Mouse (Mus musculus): ENCODE results near the gene Pdx1. TPM values are rescaled to one million over a fixed set of nuclear protein-coding genes. Genes with fewer than 3 reads are reported as not detected.

Pdx1 gene
- 0.44 TPM in 1 of 2 replicates, not detected in the other for polyA plus RNA-seq (2016; fragmentation: Nextera tagmentation; extraction: Ambion mirVana)

GRCm38 (mm10) chr5:147269926-147270672 is at the start of gene Pdx1:
TSS of gene Pdx1 (plus strand) at chr5:147269959.
- no peaks in the 10 kb centered on the region for H3K9me3 ChIP-seq
- H3K4me3 ChIP-seq, result peak within 1 kb of the TSS; percentile 41
- no peaks in the 10 kb centered on the region for H3K36me3 ChIP-seq
- DNase-seq (ENCODE audit: low spot score), result no peak
- peaks cover 11% of the 10 kb centered on the region for H3K4me1 ChIP-seq
- peaks cover 100% of the 10 kb centered on the region for H3K27me3 ChIP-seq (ENCODE audit: insufficient read depth, poor library complexity, severe bottlenecking)
- under 1% methylated on average over 44 of the region's 44 CpGs for WGBS
- H3K27ac ChIP-seq, result no peak within 1 kb of the TSS

GRCm38 (mm10) chr5:147227354-147228112 is 42.2 kb upstream of the Pdx1 start:
- Histone ChIP-seq H3K27me3 (ENCODE audit: insufficient read depth, poor library complexity, severe bottlenecking) (peaks cover 63% of the 10 kb centered on the region), H3K4me1 (peaks cover 6% of the 10 kb centered on the region), H3K9me3 (no peaks in the 10 kb centered on the region), H3K27ac (no peak overlapping the region), H3K4me3 (no peak overlapping the region), H3K36me3 (no peaks in the 10 kb centered on the region)
- DNase-seq (ENCODE audit: low spot score), result peak; percentile 87
- WGBS, result 17% methylated on average over 25 of the region's 25 CpGs

GRCm38 (mm10) chr5:147235406-147236309 is 34.1 kb upstream of the Pdx1 start:
- DNase-seq (ENCODE audit: low spot score), result no peak
- Histone ChIP-seq H3K9me3 (no peaks in the 10 kb centered on the region), H3K36me3 (no peaks in the 10 kb centered on the region), H3K27ac (no peak overlapping the region), H3K4me3 (no peak overlapping the region), H3K27me3 (ENCODE audit: insufficient read depth, poor library complexity, severe bottlenecking) (peaks cover 15% of the 10 kb centered on the region; the same call in 1 of the 2 replicates), H3K4me1 (no peaks in the 10 kb centered on the region)
- WGBS, result 69% methylated on average over 21 of the region's 21 CpGs

DNA sequence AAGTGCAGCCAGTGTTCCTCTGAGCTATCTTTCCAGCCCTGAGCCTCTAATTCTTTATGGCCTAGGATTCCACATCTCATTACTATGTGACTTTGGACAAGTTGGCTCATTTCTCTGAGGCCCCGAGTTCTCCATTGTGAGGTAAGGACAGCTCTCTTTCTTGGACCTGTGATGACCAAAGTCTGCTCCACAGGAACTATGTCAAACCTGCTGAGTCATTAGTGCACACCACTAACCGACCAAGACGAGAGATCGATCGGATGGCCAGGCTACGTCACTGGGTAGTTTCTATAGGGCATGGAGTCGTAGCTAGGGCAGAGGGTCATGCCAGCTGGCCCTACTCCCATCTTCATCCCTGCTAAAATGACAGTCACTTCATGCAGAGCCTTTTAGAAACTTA is 25.9 kb upstream of the Pdx1 start:
- H3K36me3 ChIP-seq, result no peaks in the 10 kb centered on the region
- WGBS, result 84% methylated on average over 7 of the region's 7 CpGs
- DNase-seq (ENCODE audit: low spot score), result no peak
- no peak overlapping the region for H3K4me3 ChIP-seq
- H3K27ac ChIP-seq, result no peak overlapping the region
- no peaks in the 10 kb centered on the region for H3K4me1 ChIP-seq
- H3K9me3 ChIP-seq, result no peaks in the 10 kb centered on the region
- peaks cover 5% of the 10 kb centered on the region; the same call in 1 of the 2 replicates for H3K27me3 ChIP-seq (ENCODE audit: insufficient read depth, poor library complexity, severe bottlenecking)

DNA sequence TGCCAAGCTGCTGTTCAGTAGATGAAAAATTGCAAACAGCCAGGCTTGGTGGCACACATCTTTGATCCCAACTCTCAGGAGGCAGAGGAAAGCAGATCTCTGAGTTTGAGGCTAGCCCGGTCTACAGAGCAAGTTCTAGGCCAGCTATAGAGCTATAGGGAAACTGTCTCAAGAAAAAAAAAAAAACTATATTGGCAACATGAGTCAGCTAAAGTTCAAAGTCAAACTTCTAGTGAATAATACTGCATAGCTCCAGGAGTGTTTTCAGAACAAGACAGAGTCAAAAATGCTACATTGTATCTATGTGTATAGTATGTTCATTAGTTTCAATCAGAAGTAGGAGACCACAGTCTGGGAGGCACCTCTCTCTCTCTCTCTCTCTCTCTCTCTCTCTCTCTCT is 9.6 kb upstream of the Pdx1 start:
- DNase-seq (ENCODE audit: low spot score), result no peak
- Histone ChIP-seq H3K27ac (no peak overlapping the region), H3K27me3 (ENCODE audit: insufficient read depth, poor library complexity, severe bottlenecking) (peaks cover 33% of the 10 kb centered on the region), H3K4me1 (no peaks in the 10 kb centered on the region), H3K9me3 (no peaks in the 10 kb centered on the region), H3K36me3 (no peaks in the 10 kb centered on the region), H3K4me3 (no peak overlapping the region)
- WGBS, result 95% methylated on average over 1 of the region's 1 CpGs

DNA sequence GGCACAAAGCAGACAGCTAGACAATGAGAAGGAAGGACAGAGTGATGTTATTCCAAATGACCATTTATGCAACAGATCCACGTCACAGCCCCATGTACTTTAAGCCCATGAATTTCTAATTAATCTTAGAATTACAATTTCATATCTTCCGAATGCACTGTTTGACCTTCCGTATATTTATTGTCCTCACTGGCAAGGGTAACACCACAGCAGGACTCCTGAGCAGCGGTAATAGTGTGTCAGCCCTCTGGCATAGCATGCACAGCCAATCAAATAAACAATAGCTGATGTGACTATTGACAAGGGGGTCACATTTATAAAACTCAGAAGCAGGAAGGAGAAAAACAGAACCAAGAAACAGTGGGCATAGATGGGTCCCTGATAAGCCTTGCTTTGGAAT is 9.0 kb upstream of the Pdx1 start:
- H3K27me3 ChIP-seq (ENCODE audit: insufficient read depth, poor library complexity, severe bottlenecking), result peaks cover 39% of the 10 kb centered on the region
- DNase-seq (ENCODE audit: low spot score), result no peak
- WGBS, result 81% methylated on average over 4 of the region's 4 CpGs

DNA sequence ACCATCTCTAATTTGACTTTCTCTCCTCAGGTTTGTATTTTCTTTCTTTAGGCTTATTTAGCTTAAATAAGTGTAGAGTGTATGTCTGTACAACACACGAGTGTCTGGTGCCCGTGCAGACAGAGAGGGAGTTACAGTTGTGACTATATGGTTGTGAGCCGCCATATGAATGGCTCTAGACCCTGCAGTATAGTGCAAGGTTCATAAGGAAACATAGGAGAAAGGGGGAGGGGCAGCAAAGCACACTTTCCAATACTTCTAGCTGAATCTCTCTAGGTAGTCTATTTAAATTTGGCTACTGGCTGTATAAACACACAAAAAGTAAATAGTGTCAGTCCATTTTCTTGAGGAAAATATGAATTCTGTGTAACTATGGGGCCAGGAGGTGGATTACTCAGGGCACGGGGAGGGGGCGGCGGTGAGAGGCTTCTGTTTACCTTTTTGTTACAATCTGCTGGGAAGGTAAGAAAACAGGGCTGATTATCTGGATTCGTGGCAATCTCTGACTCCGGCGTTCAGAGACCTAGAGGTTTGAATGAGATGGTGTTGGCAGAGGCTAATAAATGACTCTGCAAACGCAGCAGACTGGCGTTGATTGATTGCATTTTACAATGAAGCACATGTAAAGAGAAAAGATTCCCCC is 7.7 kb upstream of the Pdx1 start:
- Histone ChIP-seq H3K4me3 (no peak overlapping the region), H3K27me3 (ENCODE audit: insufficient read depth, poor library complexity, severe bottlenecking) (peaks cover 51% of the 10 kb centered on the region), H3K27ac (no peak overlapping the region), H3K9me3 (no peaks in the 10 kb centered on the region), H3K4me1 (no peaks in the 10 kb centered on the region), H3K36me3 (no peaks in the 10 kb centered on the region)
- DNase-seq (ENCODE audit: low spot score), result no peak
- WGBS, result 48% methylated on average over 11 of the region's 11 CpGs

More for the DNA sequence above, 9.0 kb upstream of the Pdx1 start:
- no peaks in the 10 kb centered on the region for H3K4me1 ChIP-seq
- no peaks in the 10 kb centered on the region for H3K36me3 ChIP-seq
- no peaks in the 10 kb centered on the region for H3K9me3 ChIP-seq
- H3K4me3 ChIP-seq, result no peak overlapping the region
- no peak overlapping the region for H3K27ac ChIP-seq

DNA sequence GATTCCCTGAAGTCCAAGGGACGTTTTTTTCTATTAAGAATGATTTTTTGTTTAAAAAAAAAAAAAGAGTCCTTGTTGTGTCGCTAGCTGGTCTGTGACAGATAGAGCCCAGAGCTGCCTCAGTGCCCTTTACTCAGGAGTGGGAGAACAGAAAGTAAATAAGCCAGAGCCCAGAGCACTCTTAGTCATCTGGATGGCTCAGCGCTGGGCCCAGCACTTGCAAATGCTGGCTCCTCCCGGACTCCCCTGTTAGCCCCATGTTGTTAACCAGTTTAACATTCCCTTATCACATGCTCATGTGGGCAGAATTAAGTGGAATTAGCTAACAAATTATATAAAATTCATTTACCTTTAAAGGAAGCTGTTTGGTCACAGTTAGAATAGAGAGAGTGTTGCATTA is 5.8 kb upstream of the Pdx1 start:
- Histone ChIP-seq H3K36me3 (no peaks in the 10 kb centered on the region), H3K27ac (no peak overlapping the region), H3K27me3 (ENCODE audit: insufficient read depth, poor library complexity, severe bottlenecking) (peaks cover 71% of the 10 kb centered on the region), H3K4me1 (no peaks in the 10 kb centered on the region), H3K4me3 (no peak overlapping the region), H3K9me3 (no peaks in the 10 kb centered on the region)
- WGBS, result 18% methylated on average over 4 of the region's 4 CpGs
- DNase-seq (ENCODE audit: low spot score), result no peak

- no peak overlapping the region for H3K27ac ChIP-seq
- H3K4me1 ChIP-seq, result peaks cover 8% of the 10 kb centered on the region
These were observed 2.3 kb upstream of the Pdx1 start for GRCm38 (mm10) chr5:147267434-147267833.

DNA sequence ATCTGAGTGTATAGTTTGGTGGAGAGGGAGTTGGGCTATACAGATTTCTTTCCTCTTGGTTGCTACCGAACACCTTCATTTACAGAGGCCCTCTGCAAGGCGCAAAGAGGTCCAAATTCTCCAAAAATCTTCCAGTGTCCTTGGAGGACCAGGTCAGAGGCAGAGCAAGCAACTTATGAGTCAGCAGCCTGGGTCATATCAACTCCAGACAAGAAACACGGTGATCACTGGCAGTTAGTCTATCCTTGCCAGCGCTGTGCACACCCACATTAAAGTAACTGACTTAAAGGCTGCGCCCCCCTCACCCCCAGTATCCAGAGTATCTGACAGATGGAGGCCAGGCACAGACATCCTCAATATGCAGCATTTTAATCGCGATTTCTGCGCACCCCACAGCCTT is 1.0 kb upstream of the Pdx1 start:
- no peaks in the 10 kb centered on the region for H3K36me3 ChIP-seq
- H3K27ac ChIP-seq, result no peak overlapping the region
- no peak for DNase-seq (ENCODE audit: low spot score)
- H3K4me3 ChIP-seq, result no peak overlapping the region
- no peaks in the 10 kb centered on the region for H3K9me3 ChIP-seq
- peaks cover 97% of the 10 kb centered on the region for H3K27me3 ChIP-seq (ENCODE audit: insufficient read depth, poor library complexity, severe bottlenecking)
- 6% methylated on average over 8 of the region's 8 CpGs for WGBS
- peaks cover 8% of the 10 kb centered on the region for H3K4me1 ChIP-seq

More at GRCm38 (mm10) chr5:147267434-147267833, 2.3 kb upstream of the Pdx1 start:
- Histone ChIP-seq H3K9me3 (no peaks in the 10 kb centered on the region), H3K36me3 (no peaks in the 10 kb centered on the region), H3K27me3 (ENCODE audit: insufficient read depth, poor library complexity, severe bottlenecking) (peaks cover 91% of the 10 kb centered on the region), H3K4me3 (no peak overlapping the region)
- no peak for DNase-seq (ENCODE audit: low spot score)
- WGBS, result 9% methylated on average over 6 of the region's 6 CpGs

DNA sequence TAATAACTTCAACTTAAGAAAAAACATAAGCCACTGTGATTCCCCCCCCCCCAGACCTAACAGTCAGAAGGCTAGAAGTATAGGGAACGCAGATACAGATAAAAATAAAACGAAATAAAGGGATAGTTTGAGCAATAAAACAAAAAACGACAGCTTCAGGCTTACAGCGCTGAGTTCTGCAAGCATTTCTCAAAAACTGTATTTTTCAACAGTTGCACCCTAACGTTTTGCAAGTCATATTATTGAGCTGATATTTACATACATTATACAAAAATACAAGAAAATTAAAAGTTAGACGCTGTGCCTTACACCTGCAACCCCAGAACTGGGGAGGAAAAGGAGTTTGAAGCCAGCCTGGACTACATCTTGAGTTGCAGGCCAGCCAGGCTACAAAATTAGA is 388 bp upstream of the Pdx1 start:
- Histone ChIP-seq H3K27me3 (ENCODE audit: insufficient read depth, poor library complexity, severe bottlenecking) (peaks cover 98% of the 10 kb centered on the region), H3K27ac (no peak overlapping the region), H3K9me3 (no peaks in the 10 kb centered on the region), H3K36me3 (no peaks in the 10 kb centered on the region), H3K4me1 (peaks cover 8% of the 10 kb centered on the region), H3K4me3 (no peak overlapping the region)
- WGBS, result 6% methylated on average over 6 of the region's 6 CpGs
- DNase-seq (ENCODE audit: low spot score), result no peak

Data from heart, embryonic 10.5 days (tissue).